Mouse (Mus musculus) right cerebral cortex, adult 2 months (tissue): ENCODE data around the gene Fgd3.

Experiments
- DNase-seq, 2 experiments: peaks; one replicate each; pipeline ENCODE4 v3.0.0; 2021 to 2022; ENCODE audit warnings: low spot score in 2 of 2

The Fgd3 gene

DNA sequence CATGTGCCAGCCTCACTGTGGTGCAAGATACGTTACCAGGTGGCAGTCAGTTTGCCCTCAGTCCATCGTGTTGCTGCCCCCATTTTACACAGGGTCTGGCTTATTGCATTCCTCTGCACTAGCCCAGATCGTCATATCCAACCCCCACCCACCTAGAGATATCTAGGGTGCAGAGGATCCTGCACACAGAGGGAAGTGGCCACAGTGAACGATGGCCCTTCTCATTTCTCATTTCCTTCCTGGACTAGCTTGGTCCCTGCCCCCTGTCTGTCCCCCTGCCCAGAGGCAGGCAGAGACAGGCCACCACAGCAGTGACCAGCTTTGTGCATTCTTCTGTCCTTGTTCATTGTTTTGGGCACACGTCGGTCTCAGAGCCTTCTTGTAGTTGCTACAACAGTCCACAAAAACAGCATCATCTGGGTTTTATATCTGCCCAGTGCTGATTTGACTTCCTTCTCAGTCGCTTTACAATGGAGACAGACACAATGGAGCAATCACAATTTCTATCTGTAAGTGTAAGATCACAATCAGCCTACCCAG lies 13.3 kb downstream of the Fgd3 start:
- no peak for DNase-seq

- no peak for DNase-seq
Observed at GRCm38 (mm10) chr13:49300771-49301170, 19.3 kb downstream of the Fgd3 start.

DNA sequence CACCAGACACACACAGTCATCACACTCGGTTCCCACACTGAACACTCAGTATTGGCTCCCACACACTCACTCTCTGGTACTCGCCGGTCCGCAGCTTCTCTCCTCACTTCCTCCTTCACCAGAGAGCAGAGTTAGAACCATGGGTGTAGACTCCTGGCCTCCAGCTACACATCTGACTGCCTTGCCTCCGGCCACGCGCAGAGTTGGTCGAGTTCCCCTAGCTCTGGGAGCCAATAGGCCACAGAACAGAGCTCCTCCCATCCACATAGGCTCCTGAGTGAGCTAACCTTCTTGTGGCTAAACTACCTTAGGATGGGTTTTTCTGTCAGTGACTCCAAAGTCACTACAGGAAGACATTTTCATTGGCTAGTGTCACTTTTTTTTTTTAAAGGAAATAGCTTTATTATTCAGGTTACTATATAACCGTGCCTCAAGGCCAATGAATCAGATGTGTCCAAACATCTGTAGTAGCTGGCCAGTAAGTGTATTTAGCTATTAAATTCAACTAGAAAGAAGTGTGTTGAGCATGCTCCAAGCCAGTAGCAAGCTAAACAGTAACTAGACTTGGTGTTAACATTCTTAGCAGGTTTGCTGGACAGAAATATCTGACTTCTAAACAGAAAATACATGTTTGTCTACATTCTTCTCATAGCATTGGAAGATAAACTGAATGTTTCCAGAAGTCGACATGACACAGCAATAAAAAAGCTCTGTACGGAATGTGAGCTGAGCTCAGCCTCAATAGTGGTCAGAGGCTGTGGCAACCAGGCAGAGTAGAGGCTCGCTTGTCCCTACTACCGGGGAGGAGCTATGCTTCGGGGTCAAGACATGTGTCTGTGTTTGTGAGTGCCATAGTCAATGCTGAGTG lies 21.4 kb downstream of the Fgd3 start:
- no peak for DNase-seq

DNA sequence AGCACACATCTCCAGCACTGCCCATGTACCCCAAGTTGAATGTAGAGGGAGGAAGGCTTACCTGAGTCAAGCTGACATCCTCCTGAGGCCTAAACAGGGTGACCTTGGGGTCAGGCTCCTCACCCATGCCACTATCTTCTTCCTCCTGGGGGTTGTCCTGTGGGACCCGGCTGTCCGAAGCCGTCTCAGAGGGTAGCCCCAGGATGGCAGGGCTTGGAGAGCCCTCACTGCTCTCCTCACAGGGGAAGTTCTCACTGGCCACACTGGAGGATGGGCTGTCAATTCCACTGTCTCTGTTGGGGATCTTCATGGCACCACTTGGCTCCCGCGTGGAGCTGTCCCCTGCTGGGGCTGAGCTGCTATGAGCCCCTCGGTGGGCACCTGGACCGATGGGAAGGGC lies 23.8 kb downstream of the Fgd3 start:
- no peak for DNase-seq

DNA sequence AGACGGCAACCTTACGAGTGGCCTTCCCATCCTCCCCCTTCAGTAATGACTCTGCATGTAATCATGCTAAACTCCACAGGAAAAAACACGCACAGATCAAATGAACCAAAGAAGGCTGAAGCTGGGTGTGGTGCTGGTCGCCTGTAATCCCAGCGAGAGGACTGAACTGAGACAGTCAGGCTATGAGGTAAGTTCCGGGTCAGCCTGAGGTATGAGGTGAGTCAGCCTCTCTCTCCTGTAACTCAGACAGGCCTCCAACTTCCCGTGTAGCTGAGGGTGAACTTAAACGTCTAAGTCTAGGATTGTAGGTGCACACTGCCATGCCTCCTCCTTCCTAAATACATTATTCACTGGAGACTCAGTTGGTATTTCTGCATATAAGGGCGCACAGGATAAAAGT lies 26.0 kb downstream of the Fgd3 start:
- DNase-seq: no peak

DNA sequence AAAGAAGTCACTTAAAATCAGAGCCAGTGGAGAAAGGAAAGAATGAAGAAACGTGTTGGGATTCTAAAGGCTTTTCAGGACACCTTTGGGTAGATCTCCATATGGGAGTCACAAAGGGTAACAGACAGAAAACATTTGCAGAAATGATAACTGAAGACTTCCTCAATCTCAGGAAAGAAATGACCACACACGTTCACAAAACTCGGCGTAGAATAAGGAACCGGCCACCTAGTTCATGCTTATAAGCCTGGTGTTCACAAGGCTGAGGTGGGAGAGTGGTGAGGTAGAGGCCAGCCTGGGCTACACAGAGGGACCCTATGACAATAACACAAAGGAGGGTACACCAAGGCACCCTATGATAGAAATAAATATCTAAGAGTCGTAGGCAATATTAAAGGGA lies 28.2 kb downstream of the Fgd3 start:
- DNase-seq: no peak

- DNase-seq: no peak
Observed at GRCm38 (mm10) chr13:49291398-49291797, 28.7 kb downstream of the Fgd3 start.

DNA sequence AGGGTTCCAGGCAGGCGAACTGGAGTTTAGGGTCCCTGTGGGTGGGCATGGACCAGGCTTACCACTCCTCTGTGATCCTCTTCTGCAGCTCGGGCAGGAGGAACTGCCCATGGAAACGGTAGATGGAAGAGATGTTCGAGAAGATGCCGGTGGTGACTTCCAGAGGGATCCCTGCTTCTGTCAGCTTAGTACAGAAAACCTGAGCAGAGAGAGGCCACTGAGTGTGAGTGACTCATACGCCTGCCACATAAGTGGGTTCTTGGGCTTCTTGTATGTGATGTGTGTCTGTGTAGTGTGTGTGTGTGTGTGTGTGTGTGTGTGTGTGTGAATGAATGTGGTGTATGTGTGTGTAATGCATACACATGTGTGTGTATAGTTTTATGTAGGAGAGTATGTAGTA lies 32.9 kb downstream of the Fgd3 start:
- no peak for DNase-seq

- no peak for DNase-seq
Observed at GRCm38 (mm10) chr13:49286750-49287149, 33.4 kb downstream of the Fgd3 start.

- peak; percentile 37 to 41 for DNase-seq
Observed at GRCm38 (mm10) chr13:49283686-49284085, 36.4 kb downstream of the Fgd3 start.

DNA sequence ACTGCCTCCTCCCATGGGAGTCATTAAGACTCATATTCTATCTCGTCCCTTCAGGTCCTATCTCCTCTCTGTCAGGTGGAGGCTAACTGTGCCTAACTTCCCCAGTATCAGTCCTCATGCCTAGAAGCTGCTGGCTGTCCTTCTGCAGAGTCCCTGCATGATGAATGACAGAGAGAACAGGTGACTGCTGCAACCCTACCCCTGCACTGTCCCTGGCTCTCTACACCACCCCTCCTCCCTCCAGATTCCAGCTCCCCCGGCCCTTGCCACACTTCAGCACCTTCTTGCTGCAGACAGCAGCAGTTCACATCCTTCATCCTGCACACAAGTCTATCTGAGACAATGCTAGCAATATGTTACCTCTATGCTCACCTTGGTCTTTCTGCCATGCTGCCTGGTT lies 37.9 kb downstream of the Fgd3 start:
- DNase-seq: no peak

DNA sequence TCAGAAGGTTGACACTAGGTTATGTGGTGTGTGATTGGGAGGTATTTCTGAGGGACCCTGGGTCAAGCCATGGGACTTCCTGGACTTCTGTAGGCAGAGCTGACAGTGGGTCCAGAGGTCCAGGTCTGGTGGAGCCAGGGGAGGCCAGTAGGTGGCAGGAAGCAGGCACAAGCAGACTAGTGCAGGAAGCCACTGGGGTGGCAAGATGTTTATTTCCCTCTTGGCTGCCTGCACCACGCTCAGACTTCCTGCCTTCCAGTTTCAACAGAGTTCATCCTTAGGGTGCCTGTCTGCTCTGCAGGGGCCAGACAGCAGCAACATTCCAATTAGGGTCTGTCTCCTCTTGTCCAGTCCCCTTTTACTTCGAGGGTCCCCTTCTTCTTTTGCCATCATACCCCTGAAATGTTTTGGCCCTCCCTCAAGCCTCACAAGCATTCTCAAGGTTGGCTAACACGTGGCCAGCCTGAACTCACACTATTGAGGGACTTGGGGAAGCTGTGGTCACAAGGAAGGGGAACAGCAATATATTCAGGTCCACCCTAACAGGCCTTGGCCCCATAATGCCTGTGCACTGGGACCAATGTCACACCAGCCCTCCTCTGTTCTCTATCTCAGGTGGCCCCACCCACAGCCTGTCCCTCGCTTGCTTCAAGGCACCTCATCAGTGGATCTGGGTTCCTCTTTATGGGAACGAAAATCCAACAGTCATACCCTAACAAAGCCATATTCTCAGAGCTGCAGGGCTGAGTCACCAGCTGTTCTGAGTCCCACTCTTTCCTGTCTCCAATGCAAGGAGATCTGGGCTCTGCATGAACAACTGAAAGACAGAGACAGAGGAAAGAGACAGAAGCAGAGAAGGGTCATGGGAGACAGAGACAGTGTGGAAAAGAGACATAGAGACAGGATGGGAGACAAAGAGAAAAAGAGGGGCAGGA lies 48.0 kb downstream of the Fgd3 start:
- DNase-seq: peak; percentile 33 to 49

- no peak for DNase-seq
Observed at GRCm38 (mm10) chr13:49270500-49270899, 49.6 kb downstream of the Fgd3 start.

DNA sequence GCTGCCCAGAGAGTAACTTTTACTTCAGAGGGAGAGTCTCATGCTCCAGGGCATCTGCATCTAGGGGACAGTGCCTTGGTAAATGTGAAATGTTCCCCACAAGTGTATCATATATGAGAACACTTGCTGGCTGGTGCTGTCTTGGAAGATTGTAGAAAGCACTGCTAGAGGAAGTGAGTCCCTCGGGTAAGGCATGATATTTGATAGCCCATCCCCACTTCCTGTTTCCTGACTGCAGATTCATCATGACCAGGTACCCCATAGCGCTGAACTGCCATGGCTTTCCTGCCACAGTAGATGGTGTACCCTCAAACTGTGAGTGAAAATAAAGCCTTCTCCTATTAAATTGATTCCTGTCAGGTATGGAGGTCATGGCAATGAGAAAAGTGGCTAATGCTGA lies 52.5 kb downstream of the Fgd3 start:
- DNase-seq: no peak

DNA sequence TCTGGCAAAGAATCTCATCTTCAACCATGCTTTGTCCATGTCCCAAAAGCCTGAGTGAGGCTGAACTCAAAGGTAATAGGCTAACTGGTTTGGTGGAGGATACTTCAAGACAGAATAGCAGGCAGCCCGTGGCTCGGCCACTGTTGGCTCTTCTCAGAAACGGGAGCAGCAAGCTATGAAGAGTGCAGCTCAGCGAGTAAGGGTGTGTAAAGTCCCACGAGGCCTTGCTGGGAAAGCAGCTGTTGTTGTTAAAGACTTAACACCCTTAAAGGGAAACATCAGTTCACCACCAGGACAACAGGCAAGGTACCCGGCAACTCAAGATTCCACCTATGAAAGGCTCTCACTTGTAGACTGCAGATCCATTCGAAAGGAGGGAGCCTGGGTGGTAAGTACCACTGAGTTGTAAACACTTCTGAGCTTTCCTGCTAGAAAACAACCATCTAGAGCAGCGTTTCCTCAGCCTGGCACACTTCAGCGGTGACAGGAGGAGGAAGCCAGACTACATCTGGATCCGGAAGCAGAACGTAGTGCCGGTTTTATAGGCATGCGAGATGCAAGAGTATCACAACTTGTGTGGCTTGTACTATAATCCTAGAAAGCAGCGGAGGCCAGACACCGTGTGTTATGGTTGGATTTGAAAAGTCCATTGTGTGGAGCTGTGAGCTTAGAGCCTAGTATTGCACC lies 59.9 kb downstream of the Fgd3 start:
- no peak for DNase-seq

- DNase-seq: no peak
Observed at GRCm38 (mm10) chr13:49257819-49258313, 62.2 kb downstream of the Fgd3 start.

- peak; percentile 51 to 59 for DNase-seq
Observed at GRCm38 (mm10) chr13:49252746-49253145, 67.4 kb downstream of the Fgd3 start.

- DNase-seq: no peak
Observed at GRCm38 (mm10) chr13:49252113-49252512, 68.0 kb downstream of the Fgd3 start.

GRCm38 (mm10) chr13:49250716-49251517 lies 69.2 kb downstream of the Fgd3 start:
- no peak for DNase-seq

DNA sequence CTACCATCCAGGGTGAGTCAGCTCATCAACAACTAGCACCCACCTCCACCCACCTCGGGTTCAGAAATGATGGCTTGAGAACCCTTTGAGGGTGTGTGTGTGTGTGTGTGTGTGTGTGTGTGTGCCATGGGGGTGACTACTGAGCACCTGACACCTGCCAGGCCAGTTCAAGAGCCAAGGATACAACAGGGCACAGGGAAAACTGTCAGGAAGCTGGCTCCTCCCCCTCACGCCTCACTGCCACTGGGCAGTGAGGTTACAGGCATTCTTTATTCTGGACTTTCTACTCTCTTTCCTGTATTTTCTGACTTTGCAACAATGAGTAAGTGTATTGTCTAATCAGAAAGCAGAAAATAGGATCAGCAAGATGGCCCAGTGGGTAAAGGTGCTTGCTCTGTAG lies 70.5 kb downstream of the Fgd3 start:
- no peak for DNase-seq

DNA sequence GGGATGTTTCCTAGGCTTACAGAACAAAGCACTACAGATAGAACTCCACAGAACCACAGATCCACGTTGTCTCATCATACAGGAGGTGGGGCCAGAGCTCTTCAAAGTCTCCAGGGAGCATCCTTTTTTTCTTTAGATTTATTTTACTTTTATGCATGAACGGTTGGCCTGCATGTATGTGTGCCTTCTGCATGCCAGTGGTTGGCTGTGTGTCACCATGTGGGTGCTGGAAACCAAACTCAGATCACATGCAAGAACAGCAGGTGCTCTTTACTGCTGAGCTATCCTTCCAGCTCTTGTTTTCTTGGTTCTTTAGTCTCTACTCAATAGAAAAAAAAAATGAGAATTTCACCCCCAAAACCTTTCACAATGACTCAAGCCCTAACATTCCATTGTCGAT lies 71.2 kb downstream of the Fgd3 start:
- DNase-seq: no peak
